Mouse (Mus musculus) cerebellum, adult 11-12 months (tissue): ENCODE measurements around the gene Klk12.

Source experiments
- DNase-seq: peaks from one replicate; pipeline ENCODE4 v3.0.0; 2022

The Klk12 gene

DNA sequence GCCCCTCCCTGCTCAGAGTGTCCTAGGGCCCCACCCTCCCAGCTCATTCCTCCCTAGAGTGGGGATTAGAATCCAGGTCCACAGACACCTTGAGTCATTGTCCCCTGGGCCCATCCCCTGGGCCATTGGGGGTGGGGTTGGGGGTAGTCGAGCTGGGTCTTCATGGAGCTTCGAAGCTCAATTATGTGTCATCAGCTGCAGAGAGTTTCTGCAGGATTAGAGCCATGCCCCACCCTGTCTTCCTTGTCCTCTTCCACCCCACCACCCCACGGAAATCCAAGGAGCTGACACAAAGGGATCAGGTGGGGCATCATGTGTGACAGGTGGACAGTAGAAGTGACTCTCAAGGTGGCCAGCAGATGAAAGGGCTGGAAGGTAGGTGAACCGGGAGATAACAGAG, at the start of gene Klk12:
Klk12 (plus strand) TSS at position 301 of the 400 bp plus-strand sequence.
- DNase-seq = no peak

DNA sequence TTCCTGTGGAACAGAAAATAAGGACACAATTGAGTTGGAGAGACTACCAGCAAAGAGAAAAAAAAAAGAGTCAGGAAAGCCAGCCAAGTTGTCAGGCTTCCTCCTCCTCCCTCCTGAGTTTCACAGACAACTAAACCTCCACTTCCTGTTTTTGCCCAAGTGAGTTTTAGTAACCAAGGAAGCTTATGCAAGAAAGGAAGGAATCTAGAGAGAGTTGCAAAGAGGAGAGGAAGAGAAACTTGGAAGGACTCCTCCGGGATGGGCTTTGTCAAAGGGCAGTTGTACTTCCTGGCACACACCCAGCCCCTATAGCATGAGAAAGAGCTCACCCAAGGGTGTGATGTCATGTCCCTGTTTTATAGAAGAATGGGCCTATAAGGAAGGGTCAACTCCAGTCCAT, 20.9 kb upstream of the Klk12 start:
- DNase-seq = no peak

DNA sequence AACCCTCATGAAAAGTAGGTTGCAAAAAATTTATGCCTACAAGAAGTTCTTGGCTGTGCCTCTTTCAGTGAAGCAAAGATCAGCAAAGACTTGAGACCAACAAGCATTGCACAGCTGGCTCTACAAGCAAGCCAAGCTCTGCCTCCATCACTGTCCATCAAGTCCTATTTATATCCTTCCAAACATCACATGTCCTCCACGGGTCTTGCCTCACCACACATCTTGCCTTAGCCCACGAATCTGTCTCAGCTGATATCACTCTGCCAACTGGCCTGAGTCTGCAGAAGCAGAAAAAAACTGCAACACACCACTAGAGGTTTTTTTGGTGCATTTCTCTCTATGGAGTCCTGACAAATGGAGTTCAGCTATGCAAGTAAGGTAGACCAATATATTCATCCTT, 15.9 kb upstream of the Klk12 start:
- no peak for DNase-seq

DNA sequence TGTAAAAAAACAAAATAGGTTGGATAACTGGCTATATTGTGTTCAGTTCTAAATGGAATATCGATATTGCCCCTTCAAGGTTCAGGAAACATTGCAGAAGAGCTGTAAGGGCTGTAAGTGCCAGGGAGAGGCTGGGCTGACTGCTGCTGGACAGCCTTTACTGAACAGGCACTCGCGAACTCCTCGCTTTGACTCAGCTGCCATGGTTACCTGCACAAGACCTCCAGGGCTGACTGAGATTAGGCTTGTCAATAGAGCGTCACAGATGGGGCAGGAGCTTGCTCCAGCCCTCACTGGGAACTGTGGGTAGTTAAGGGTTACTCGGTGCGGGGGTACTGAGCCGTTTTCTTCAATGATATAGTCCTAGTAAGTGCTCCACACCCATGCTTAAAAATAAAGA, 2.2 kb upstream of the Klk12 start:
- DNase-seq = no peak

DNA sequence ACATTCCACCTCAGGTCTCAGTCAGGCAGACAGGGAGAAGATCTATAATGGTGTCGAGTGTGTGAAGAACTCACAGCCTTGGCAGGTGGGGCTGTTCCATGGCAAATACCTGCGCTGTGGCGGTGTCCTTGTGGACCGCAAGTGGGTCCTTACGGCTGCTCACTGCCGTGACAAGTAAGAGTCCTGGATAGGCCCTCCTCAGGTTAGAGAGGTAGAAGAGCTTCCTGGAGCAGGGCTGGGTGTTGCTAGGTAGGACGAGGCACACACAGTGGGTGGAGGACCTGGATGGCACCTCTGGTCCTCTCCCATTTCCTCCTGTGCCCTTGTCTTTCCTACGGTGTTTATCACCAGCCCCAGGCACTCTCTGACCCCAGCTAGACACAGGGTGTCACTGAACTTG, 939 bp downstream of the Klk12 start:
- no peak for DNase-seq

DNA sequence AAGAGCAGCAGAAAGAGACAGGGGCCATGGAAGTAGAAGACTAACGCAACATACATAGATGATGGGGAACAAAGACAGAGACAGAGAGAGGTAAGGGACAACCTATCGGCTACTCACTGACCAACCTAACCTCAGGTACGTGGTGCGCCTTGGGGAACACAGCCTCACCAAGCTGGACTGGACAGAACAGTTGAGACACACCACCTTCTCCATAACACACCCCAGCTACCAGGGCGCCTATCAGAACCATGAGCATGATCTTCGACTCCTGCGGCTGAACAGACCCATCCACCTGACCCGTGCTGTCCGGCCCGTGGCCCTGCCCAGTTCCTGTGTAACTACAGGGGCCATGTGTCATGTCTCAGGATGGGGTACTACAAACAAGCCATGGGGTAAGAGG, 2.0 kb downstream of the Klk12 start:
- DNase-seq = no peak

DNA sequence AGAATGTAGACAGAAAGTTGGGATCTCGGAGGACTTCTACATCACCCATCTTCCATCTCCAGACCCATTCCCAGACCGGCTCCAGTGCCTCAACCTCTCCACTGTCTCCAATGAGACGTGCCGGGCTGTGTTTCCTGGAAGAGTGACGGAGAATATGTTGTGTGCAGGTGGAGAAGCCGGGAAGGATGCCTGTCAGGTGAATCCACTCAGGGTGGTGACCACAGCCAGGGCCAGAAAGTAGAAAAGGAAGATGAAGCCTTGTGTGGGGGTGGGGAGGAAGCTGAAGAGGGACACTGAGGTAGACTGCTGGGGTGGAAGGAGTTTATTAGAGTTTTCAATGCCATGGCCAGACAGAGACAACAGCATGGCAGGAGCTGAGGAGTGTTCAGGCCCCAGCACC, 3.2 kb downstream of the Klk12 start:
- DNase-seq = no peak

DNA sequence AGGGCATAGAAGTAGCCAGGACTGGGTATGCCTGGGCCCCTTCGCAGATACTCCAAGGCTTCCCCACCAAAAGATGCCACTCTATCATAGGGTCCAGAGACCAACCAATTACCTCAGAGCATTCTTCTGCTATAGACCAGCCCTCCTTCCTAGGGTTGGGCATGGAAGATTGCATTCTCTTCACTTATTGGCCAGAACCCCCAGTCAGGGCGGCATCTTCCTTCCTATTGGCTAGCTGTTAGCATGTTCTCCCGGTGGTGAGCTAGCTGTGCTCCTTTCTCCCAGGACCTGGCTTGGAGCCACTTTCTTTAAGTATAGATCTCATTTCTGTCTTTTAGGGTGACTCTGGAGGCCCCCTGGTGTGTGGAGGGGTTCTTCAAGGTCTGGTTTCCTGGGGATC, 4.2 kb downstream of the Klk12 start:
- DNase-seq = no peak

DNA sequence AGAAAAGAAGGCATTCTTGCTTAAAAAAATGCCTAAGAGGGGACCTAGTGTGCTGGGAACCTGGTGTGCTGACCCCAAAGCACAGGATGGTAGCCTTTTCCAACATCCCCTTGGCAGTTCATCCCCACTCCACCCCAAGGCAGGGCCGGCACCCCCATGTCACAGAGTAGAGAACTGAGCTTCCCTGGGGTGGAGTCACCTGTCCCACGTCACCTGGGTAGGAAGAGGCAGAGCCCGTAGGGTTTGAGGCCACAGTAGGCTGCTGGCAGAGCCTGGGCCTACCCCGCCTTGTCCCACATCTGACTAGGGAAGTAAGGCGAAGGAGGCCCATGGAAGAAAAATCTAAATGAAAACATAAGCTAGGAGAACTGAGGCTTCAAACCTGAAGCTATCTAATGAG, 5.7 kb downstream of the Klk12 start, which contains the start of gene Klk11:
Klk11 (plus strand) TSS at position 241 of the 400 bp plus-strand sequence.
- no peak for DNase-seq

DNA sequence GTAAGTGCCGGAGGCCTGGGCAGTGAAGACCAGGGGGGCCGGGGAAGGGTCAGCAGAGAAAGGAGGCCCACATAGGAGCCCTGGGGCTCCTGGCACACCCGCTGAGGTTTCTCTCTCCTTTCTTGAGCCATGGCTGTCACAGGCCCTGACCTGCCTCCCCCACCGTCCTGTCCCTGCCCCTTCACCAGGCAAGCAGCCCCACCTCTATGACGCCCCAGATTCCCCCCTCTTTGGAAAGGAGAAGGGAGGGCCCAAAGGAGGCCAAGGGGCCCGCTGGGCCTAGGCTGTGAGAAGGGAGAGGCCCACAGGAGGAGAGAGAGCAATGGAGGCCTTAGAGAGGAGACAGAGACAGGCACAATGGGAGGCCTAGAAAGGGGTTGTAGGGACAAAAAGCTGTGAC, 6.1 kb downstream of the Klk12 start:
- no peak for DNase-seq

DNA sequence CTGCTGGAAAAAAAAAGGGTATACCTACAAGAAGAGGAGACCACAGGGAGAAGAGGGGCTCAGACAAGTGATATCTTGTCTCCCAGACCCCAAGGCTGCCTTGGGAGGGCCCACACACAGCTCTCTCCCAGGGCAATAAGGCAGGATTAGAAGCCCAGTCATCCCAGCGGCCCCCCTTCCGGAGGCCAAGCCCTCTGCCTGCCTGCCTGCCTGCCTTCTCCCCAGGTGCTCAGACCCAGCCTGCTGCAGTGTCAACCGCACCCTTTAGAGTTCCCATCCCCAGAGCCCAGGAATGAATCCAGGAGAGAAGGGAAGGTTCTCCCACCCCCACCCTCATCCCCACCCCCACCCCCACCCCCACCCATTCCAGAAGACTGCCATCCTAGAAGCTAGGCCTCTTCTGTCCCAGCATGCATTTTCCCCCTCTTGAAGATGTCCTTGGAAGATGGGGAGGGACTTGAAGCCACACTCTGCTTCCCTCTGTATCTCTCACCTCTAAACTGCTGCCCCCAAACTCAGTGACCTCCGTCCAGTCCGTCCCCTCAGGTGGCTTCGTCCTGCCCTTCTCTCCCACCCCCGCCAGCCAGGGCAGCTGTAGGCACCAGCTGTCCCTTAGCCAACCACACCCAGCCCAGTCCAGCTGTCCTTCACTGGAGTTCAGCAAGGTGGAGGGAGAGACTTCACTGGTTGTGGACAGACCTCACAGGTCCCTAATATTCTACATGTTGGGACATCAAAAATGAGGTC, 6.8 kb downstream of the Klk12 start:
- no peak for DNase-seq

DNA sequence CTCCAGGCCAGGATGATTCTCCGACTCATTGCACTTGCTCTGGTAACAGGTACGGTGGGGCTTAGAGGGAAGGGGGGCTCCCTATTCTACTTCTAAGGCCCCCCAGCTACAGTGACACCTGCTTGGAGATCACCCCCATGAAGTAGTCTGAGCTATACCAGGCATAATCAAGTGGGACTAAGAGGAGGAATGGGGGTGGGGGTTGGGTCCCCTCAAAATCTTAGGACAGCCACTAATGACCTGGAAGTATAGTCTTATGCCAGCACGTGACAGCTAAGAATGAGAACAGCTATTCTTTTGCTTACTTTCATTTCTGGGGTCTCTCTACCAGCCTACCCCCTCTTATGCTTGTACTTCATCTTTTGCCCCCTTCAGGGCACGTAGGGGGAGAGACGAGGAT, 7.8 kb downstream of the Klk12 start:
- DNase-seq = no peak

DNA sequence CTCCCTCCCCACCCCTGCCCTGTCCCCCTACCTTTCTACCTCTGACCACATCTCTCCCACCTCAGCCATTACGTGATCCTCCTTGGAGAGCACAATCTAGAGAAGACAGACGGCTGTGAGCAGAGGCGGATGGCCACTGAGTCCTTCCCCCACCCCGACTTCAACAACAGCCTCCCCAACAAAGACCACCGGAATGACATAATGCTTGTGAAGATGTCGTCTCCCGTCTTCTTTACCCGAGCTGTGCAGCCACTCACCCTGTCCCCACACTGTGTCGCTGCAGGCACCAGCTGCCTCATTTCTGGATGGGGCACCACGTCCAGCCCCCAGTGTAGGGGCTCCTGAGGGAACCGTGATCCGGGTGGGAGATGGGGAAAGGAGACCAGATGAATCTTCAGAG, 8.7 kb downstream of the Klk12 start:
- DNase-seq = no peak

DNA sequence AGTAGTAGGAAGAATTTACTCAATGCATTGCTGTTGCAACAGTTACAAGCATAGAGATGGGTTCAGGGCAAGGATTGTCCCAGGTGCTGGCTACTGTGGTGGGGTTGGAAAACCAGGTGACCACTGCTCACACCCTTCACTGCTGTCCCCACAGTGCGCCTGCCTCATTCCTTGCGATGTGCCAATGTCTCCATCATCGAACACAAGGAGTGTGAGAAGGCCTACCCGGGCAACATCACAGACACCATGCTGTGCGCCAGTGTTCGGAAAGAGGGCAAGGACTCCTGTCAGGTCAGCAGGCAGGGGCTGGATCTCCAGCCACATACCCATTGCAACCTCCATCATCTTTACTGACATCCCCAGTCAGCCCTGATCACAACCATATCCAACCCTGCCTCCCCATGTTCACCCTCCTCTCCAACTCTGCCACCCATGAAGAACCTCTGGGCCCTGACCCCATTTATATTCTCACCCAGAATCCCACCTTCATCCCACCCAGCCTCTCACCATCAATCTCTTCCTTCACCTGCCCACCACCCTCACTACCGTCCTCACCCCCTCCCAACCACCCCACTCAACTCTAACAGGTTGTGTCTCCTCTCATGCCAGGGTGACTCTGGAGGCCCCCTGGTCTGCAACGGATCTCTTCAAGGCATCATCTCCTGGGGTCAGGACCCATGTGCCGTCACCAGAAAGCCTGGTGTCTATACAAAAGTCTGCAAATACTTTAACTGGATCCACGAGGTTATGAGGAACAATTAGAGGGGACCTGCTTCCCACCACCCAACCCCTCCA, 9.7 kb downstream of the Klk12 start:
- DNase-seq = no peak

DNA sequence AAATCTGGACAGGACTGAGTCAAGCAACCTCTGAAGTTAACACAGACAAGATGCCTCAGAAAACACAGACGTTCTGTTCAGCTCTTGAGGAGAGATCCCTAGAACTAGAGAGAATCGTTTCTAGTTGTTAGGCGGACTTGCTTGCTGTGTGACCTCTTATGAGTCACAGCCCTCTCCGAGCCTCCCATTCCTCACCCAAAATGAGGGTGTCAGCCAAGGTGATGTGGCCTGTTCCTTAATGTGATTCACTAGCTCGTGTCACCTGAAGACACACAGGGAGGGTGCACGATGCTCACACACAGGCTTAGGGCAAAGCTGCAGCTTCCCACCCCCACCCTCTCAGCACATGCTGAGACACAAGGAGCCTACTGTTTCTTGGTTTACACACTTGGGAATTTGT, 11.5 kb downstream of the Klk12 start:
- no peak for DNase-seq

DNA sequence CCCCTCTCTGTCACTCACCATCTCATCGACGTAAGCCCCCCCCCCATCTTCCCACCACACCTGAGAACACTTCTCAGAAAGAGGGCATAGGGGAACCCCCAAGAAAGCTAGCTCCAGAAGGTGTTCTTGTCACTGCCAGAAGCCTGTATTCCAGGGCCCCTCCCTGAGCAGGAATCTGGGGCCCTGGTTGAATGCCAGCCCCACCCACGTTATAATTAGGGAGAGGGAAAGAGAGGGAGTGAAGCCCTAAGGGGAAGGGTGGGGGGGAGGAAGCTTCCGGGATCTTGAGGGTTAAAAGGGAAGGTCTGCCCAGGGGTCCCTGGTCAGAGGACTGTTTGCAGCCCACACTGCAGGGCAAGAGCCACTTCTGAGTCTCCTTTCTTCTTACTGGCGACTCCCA, 12.0 kb downstream of the Klk12 start, which contains the start of gene Klk10:
Klk10 (plus strand) TSS at position 290 of the 400 bp plus-strand sequence.
- no peak for DNase-seq

DNA sequence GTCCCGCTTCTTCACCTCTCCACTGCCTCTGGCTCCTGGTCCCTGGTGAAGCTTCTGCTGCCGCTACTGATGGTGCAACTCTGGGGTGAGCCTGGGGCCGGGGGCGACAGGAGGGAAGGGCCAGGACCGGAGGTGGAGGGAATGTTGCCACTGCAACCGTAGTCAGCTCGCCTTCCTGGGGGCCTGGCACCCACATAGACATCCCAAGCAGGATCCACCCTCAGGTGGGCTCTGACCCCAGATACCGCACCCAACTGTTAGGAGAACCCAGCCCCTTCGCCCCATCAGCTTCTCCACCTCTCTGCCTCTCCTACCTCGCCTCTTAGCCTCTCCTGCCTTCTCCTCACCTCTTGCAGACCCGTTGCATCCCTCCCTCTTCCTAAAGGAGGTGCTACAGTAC, 12.8 kb downstream of the Klk12 start:
- no peak for DNase-seq

DNA sequence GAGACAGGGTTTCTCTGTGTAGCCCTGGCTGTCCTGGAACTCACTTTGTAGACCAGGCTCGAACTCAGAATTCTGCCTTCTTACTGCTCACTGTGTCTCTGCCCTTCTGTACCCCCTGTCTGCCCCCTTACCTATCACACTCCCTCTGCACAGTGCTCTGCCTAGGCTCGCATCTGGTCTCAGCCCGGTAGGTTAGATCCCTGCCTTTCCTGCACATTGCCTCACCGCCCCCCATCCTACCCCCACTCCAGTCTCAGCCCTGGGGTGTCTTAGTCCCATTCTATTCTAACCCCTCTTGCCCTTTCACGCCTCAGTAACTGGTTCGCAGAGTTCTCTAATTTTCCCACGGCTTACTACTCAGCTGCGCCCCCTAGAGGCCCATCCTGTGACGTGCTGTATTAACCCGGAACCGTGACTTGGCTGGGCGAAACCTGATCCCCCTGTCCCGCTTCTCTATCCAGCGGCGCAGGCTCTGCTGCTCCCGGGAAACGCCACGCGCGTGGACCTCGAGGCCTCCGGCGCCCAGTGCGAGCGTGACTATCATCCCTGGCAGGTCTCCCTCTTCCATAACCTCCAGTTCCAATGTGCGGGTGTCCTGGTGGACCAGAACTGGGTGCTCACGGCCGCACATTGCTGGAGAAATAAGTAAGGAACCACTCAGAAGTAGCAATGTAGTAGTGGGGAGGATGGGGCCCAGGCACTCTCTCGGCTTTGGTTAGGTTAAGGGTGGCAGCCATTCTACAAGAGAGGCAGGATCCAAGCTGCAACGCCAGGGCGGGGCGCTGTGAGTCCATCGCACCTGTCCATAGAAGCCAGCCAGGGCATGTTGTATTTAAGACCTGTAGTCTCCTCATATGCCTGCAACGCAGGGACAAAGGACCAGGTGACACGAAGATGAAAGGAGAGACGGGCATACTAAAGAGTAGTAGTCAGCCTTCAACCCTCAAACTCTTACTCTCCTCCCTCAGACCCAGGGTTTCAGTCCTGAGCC, 13.9 kb downstream of the Klk12 start:
- DNase-seq = no peak

DNA sequence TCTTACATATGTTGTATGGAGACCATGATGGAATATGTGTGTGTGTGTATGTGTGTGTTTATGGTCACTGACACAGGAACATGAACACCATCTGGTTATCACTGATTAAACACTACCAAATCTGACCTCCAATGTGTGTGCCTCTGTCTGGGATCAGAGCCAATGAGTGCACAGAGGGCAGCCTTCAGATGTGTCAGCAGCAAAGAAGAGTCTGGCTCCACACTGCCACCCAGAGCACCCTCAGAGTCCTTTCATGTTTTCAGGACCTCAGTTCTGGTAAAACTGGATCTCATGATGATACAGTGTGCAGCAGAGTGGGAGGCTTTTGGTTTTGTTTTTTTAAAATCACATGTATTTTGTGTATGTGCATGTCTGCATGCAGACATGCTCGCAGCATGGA, 16.6 kb downstream of the Klk12 start:
- no peak for DNase-seq

DNA sequence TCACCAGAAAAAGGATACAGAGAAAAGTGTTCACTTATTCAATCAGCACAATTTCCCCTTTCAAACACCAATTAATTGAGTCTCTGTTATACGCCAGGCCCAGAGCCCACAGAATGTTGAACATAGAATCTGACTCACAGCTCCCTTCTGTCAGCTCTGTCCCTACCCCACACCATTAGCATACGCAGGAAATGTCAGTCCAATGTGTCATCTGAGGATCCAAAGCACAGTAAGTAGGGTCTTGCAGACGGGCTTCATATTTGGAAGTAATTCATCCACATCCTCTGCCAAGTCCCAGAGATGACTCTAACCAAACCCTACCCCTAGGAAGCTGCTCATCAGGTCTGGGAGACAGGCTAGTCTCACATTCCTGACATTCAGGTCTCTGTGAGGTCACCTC, 19.4 kb downstream of the Klk12 start:
- no peak for DNase-seq

DNA sequence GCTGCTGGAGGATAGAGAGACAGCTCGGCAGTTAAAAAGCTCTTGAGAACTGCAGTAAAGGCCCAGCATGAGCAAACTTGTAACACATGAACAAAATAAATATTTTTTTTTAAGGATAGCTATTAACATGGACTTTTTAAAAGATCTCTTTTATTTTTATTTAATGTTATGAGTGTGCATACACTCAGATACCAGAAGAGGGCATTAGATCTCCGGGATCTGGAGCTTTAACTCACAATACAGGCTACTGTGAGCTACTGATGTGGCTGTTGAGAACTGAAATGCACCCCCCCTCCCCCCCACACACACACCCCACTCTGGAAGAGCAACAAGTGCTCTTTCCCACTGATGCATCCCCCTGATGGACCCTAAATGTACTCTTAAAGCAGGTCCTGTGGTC, 20.6 kb downstream of the Klk12 start:
- no peak for DNase-seq

DNA sequence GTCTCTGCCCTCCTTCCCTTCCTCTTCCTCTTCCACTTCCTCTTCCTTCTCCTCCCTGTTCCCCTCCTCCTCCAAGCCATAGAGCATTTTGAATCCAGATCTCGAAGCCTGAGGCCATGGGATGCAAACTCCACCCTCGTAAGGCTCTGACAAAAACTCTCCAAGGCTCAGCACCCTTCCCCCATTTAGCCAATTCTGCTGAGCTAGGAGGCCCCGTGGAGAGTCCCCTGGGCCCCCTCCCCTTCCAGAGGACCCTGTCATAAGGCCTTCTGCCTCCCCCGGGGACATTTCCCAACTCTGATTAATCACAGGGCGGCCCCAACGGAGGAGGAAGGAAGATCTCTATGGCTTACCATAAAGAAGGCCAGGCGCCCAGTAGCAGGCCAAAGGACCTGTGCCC, 22.9 kb downstream of the Klk12 start, which contains the start of gene Klk9:
Klk9 (plus strand) TSS at position 301 of the 400 bp plus-strand sequence.
- DNase-seq = no peak

DNA sequence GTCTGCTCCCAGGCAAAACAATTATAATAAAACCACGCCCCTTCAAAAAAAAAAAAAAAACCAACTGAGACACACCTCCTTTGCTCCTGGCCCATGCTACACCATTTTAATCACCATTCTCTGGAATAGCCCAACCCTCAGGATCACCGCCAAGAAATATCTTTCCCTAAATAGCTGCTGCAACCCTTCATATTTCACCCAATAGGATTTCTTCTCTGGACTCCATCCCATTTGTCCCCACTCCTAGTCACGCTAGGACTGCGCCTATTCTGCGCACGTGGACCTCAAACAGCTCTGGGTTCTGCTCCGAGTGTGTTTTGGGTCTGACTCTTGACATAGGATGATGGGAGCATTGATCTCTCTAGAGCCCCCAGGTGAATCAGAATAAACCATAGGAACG, 27.7 kb downstream of the Klk12 start:
- no peak for DNase-seq
